Mouse (Mus musculus): ENCODE results near the gene Sv2a. TPM values are rescaled to one million over a fixed set of nuclear protein-coding genes. Genes with fewer than 3 reads are reported as not detected.
A peak's percentile ranks its signal among the peaks of the same experiment; 100 is the strongest.
"Not testable (repeated sequence)": the region's sequence is repeated elsewhere in the genome, so short reads cannot be mapped to it uniquely, and the experiment has no call there.

Sv2a gene
- total and polyA plus RNA-seq, 2 experiments from 2014 or later = 112 to 124 TPM

DNA sequence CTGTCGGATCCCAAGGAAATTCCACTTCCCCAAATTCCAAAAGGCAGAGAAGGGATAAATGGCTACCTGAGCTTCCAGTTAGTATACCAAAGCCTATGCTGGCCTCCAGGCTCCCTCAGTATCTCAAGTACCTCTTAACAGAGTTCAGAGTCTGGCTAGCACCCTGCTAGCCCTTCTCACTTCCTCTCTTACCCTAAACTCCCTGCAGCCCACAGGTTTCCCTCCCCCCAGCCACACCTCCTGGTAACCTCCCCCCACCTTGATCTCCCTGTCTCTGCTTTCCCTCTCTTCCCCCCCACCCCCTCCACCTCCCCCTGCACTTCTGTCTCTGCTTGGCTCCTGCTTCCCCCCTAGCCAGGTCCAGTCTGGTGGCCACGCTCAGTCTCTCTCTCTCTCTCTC, 18.8 kb downstream of the Sv2a start:
- H3K27me3 ChIP-seq (ENCODE audit: insufficient read depth, low read length) = no peaks in the 10 kb centered on the region
- no peak overlapping the region for H3K4me2 ChIP-seq (ENCODE audit: low read depth)
- no peak for DNase-seq
- no peak overlapping the region for H3K27ac ChIP-seq (ENCODE audit: low read depth, low read length)
- no peak overlapping the region for H3K9ac ChIP-seq
- peaks cover 4% of the 10 kb centered on the region for H3K4me1 ChIP-seq (ENCODE audit: insufficient read depth)
- no peaks in the 10 kb centered on the region for H3K9me3 ChIP-seq (ENCODE audit: low read length)
- ATAC-seq = no peak
- TF ChIP-seq CTCF (IDR thresholded peaks at IDR 0.05; ENCODE audit: low read depth) = no peak
- H3K4me3 ChIP-seq (ENCODE audit: low read depth, low read length) = no peak overlapping the region
- 0 out of 2 replicates have a peak, but pooled peaks cover 1% of the 10 kb centered on the region for H3K36me3 ChIP-seq (ENCODE audit: insufficient read depth)
- WGBS = 70% methylated on average over 2 of the region's 2 CpGs

DNA sequence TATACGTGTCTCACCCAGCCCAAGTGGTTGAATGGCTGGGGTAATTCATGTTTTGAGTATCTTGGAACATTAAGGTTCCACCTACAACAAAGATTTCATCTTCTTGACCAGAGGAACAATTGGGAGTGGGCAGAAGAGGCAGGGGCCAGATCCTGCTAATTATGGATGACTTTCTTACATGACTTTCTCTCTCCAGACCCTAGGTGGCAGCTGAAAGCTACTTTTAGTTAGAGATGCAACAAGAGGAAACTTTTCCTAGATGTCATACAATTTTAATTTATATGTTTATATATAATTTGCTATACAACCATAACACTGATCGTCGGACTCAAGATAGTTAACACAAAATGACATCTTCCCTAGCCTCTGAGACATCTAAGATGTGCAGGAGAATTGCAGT, 26.9 kb downstream of the Sv2a start:
- Histone ChIP-seq H3K4me2 (ENCODE audit: low read depth) (no peak overlapping the region), H3K9me3 (ENCODE audit: low read length) (no peaks in the 10 kb centered on the region), H3K4me3 (ENCODE audit: low read depth, low read length) (no peak overlapping the region), H3K27ac (ENCODE audit: low read depth, low read length) (no peak overlapping the region), H3K4me1 (ENCODE audit: insufficient read depth) (no peaks in the 10 kb centered on the region), H3K36me3 (ENCODE audit: insufficient read depth) (no peaks in the 10 kb centered on the region), H3K27me3 (ENCODE audit: insufficient read depth, low read length) (no peaks in the 10 kb centered on the region), H3K9ac (no peak overlapping the region)
- ATAC-seq (no peak), DNase-seq (no peak)
- TF ChIP-seq CTCF (IDR thresholded peaks at IDR 0.05; ENCODE audit: low read depth) = peak; percentile 29
- WGBS = 87% methylated on average over 3 of the region's 3 CpGs

DNA sequence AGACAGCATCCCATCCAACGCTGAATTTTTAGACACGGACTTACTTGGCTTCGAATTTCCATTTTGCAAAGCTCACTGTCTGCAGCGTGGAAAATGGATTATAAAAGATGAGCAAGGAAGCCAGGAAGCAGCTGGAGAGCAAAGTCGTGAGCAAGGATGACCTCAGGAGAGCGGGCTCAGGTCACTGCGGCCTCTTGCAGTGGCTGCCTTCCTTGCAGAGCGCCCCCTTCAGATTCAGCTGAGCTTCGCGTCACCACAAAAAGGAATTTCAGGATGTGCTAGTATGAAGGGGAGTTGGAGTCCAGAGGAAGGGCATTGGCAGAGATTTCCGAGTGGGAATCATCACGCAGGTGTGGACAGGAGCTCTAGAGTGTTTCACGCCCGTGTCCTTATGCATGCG, 28.3 kb downstream of the Sv2a start:
- Histone ChIP-seq H3K27me3 (ENCODE audit: insufficient read depth, low read length) (no peaks in the 10 kb centered on the region), H3K4me2 (ENCODE audit: low read depth) (no peak overlapping the region), H3K9ac (no peak overlapping the region), H3K9me3 (ENCODE audit: low read length) (no peaks in the 10 kb centered on the region), H3K4me3 (ENCODE audit: low read depth, low read length) (no peak overlapping the region), H3K27ac (ENCODE audit: low read depth, low read length) (no peak overlapping the region), H3K4me1 (ENCODE audit: insufficient read depth) (no peaks in the 10 kb centered on the region), H3K36me3 (ENCODE audit: insufficient read depth) (no peaks in the 10 kb centered on the region)
- WGBS = 28% methylated on average over 15 of the region's 15 CpGs
- ATAC-seq (no peak), DNase-seq (no peak)
- peak; percentile 15; the same call in 1 of the 2 replicates for TF ChIP-seq CTCF (IDR thresholded peaks at IDR 0.05; ENCODE audit: low read depth)

DNA sequence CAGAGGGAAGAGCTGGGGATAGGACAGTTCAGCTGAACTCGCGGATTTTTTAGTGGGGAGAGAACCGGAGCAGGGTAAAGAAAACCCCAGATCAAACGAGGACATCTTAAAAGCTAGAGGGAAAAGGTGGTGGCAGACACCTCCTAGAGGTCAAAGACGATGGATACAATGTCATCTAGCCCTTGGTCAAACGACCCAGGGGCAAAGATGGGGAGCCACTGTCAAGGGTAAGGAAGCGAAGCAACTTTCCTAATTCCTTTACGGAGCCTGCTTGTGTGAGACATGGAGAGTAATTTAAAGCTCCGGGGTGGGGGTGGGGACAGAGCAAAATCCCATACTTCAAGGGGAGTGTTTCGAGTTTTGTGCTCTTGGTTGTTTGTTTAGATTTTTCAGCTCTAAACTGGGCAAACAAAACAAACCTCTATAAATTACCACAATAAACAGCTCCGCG, 38.3 kb downstream of the Sv2a start:
- Histone ChIP-seq H3K9me3 (ENCODE audit: low read length) (no peaks in the 10 kb centered on the region), H3K27ac (ENCODE audit: low read depth, low read length) (peak overlapping the region; percentile 92), H3K9ac (peak overlapping the region; percentile 69), H3K4me3 (ENCODE audit: low read depth, low read length) (peak overlapping the region; percentile 63), H3K27me3 (ENCODE audit: insufficient read depth, low read length) (no peaks in the 10 kb centered on the region), H3K36me3 (ENCODE audit: insufficient read depth) (no peaks in the 10 kb centered on the region), H3K4me2 (ENCODE audit: low read depth) (peak overlapping the region; percentile 80), H3K4me1 (ENCODE audit: insufficient read depth) (peaks cover 5% of the 10 kb centered on the region)
- ATAC-seq = peak; percentile 37
- no peak for DNase-seq
- 0% methylated on average over 12 of the region's 12 CpGs for WGBS
- TF ChIP-seq CTCF (IDR thresholded peaks at IDR 0.05; ENCODE audit: low read depth) = peak; percentile 50

DNA sequence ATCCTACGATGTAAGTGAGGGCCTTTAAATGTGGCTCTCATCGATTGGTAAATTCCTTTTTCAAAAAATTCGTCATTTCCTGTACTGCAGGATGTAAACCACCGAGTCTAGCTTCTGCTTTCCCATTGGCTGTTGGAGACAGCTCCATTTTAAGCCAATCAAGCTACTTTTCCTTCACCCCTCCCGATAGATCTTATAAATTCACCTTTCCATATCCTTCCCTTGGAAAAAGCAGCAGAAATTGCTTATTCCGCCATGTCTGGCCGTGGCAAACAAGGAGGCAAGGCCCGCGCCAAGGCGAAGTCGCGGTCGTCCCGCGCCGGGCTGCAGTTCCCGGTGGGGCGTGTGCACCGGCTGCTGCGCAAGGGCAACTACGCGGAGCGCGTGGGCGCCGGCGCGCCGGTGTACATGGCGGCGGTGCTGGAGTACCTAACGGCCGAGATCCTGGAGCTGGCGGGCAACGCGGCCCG, 38.7 kb downstream of the Sv2a start, which contains the start of the genes Bola1 and Hist2h2ab:
Bola1 (minus strand) TSS at position 49 of the 470 bp plus-strand sequence.
Hist2h2ab (plus strand) TSS at position 205 of the 470 bp plus-strand sequence.
- no peak for TF ChIP-seq CTCF (IDR thresholded peaks at IDR 0.05; ENCODE audit: low read depth)
- Histone ChIP-seq H3K9me3 (ENCODE audit: low read length) (no peaks in the 10 kb centered on the region), H3K4me2 (ENCODE audit: low read depth) (peak within 1 kb of the TSS; percentile 80), H3K36me3 (ENCODE audit: insufficient read depth) (no peaks in the 10 kb centered on the region), H3K27me3 (ENCODE audit: insufficient read depth, low read length) (no peaks in the 10 kb centered on the region), H3K27ac (ENCODE audit: low read depth, low read length) (peak within 1 kb of the TSS; percentile 92), H3K9ac (peak within 1 kb of the TSS; percentile 69), H3K4me3 (ENCODE audit: low read depth, low read length) (peak within 1 kb of the TSS; percentile 63), H3K4me1 (ENCODE audit: insufficient read depth) (peaks cover 5% of the 10 kb centered on the region)
- DNase-seq (peak; percentile 90), ATAC-seq (peak; percentile 94)
- 2% methylated on average over 36 of the region's 37 CpGs for WGBS

DNA sequence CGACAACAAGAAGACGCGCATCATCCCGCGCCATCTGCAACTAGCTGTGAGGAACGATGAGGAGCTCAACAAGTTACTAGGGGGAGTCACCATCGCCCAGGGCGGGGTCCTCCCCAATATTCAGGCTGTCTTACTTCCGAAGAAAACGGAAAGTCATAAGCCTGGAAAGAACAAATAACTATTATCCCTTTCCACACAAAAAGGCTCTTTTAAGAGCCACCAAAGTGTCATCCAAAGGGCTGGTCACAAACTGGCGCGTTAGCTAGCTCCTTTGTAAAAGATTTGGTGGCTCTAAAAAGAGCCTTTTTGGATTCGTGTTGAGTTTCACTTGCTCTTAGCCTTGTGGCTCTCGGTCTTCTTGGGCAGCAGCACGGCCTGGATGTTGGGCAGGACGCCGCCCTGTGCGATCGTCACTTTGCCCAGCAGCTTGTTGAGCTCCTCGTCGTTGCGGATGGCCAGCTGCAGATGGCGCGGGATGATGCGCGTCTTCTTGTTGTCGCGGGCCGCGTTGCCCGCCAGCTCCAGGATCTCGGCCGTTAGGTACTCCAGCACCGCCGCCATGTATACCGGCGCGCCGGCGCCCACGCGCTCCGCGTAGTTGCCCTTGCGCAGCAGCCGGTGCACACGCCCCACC, 39.3 kb downstream of the Sv2a start:
- peak; percentile 5 for ATAC-seq
- peak overlapping the region; percentile 63 for H3K4me3 ChIP-seq (ENCODE audit: low read depth, low read length)
- H3K36me3 ChIP-seq (ENCODE audit: insufficient read depth); H3K4me1 ChIP-seq (ENCODE audit: insufficient read depth); H3K27me3 ChIP-seq (ENCODE audit: insufficient read depth, low read length); DNase-seq; H3K9me3 ChIP-seq (ENCODE audit: low read length): not testable (repeated sequence)
- H3K27ac ChIP-seq (ENCODE audit: low read depth, low read length) = peak overlapping the region; percentile 92
- peak overlapping the region; percentile 80 for H3K4me2 ChIP-seq (ENCODE audit: low read depth)
- H3K9ac ChIP-seq = peak overlapping the region; percentile 69
- WGBS = under 1% methylated on average over 33 of the region's 47 CpGs

All from forebrain, postnatal 0 days (tissue).